Mouse (Mus musculus): ENCODE results near the gene Add2. TPM values are rescaled to one million over a fixed set of nuclear protein-coding genes. Genes with fewer than 3 reads are reported as not detected.
A peak's percentile ranks its signal among the peaks of the same experiment; 100 is the strongest.

The Add2 gene
- polyA plus RNA-seq, 1 experiment = 1.7 TPM

DNA sequence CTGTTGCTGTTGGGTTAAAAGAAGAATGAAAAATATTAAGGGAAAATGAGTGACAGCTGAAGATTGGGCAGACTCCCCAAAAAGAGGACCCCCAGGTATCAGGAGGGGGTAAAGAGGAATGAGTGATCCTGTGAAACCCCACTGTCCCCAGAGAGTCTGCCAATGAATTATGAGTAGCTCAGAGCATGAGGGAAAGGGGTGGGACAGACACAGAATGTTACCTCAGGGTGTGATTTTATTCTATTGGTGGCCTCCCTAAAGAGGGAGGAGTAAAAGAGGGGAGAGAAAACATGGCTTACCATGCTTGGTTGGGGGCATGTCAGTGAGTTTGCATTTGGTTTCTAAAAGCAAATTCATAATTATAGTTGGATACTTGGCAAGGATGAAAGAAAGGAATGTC lies 50.8 kb downstream of the Add2 start:
- no peaks in the 10 kb centered on the region for H3K4me1 ChIP-seq (ENCODE audit: control insufficient read depth, insufficient read depth, low read length)
- no peaks in the 10 kb centered on the region for H3K36me3 ChIP-seq (ENCODE audit: control insufficient read depth, insufficient read depth, low read length)
- no peak overlapping the region for H3K4me3 ChIP-seq (ENCODE audit: control insufficient read depth, low read depth, low read length)
- TF ChIP-seq CTCF (IDR thresholded peaks at IDR 0.05; ENCODE audit: control insufficient read depth, insufficient read depth, insufficient replicate concordance, low read depth, low read length) (no peak), POLR2A (IDR thresholded peaks at IDR 0.05; ENCODE audit: control insufficient read depth, low read depth, low read length) (no peak)
- no peak overlapping the region for H3K27ac ChIP-seq (ENCODE audit: control insufficient read depth, insufficient read depth, low read depth, low read length)
- no peaks in the 10 kb centered on the region for H3K27me3 ChIP-seq (ENCODE audit: control insufficient read depth, insufficient read depth, low read length)

DNA sequence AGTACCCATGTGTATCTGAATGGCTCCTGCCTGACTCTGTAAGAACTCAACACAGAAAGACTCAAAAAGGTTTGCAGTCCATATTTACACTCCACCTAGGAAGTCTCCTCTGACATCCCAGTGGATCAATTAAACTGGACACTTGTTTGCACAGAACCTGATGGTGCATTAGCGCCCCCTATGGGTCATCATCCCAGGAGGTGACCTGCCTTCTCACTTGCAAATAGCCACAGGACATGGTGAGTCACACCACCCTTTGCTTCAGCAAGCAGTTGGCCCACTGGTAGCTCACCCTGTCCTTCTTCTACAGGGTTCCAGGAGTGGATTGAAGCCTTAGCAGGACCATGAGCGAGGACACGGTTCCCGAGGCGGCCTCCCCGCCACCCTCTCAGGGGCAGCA lies 57.0 kb downstream of the Add2 start:
- H3K4me1 ChIP-seq (ENCODE audit: control insufficient read depth, insufficient read depth, low read length) = no peaks in the 10 kb centered on the region
- TF ChIP-seq CTCF (IDR thresholded peaks at IDR 0.05; ENCODE audit: control insufficient read depth, insufficient read depth, insufficient replicate concordance, low read depth, low read length) = peak; percentile 69; the same call in 1 of the 2 replicates
- TF ChIP-seq POLR2A (IDR thresholded peaks at IDR 0.05; ENCODE audit: control insufficient read depth, low read depth, low read length) = no peak
- H3K4me3 ChIP-seq (ENCODE audit: control insufficient read depth, low read depth, low read length) = no peak overlapping the region
- H3K27ac ChIP-seq (ENCODE audit: control insufficient read depth, insufficient read depth, low read depth, low read length) = no peak overlapping the region
- no peaks in the 10 kb centered on the region for H3K27me3 ChIP-seq (ENCODE audit: control insufficient read depth, insufficient read depth, low read length)
- no peaks in the 10 kb centered on the region for H3K36me3 ChIP-seq (ENCODE audit: control insufficient read depth, insufficient read depth, low read length)

DNA sequence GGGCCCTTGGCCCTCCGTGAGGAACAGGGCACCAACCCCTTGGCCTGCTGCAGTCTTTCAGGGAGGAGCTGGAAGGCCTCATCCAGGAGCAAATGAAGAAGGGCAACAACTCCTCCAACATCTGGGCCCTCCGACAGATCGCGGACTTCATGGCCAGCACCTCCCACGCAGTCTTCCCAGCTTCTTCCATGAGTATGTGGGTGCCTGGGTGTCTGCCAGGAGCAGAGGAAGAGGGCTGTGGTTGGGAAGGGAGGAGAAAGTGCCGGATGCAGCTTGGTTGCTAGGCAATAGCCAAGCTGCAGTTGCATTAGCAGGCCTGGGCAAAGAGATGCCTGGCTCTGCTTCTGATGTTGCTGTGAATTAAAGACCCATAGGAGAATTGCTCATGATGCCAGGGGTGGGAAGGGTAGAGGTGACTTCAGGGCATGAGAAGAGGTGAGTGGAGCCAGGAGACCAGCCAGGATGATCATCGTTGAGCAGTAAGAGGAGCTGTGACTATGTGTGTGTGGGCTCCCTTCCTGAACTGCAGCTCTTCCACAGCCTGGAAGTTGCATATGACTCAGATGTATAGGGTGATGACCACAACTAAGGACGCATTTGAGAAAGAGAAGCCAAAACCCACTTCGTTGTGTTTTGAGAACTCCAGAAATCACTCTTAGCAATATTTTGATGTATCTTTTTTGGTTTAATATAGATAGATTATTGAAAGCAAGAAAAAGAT lies 58.5 kb downstream of the Add2 start:
- no peak overlapping the region for H3K27ac ChIP-seq (ENCODE audit: control insufficient read depth, insufficient read depth, low read depth, low read length)
- H3K27me3 ChIP-seq (ENCODE audit: control insufficient read depth, insufficient read depth, low read length) = no peaks in the 10 kb centered on the region
- TF ChIP-seq POLR2A (IDR thresholded peaks at IDR 0.05; ENCODE audit: control insufficient read depth, low read depth, low read length) = no peak
- TF ChIP-seq CTCF (IDR thresholded peaks at IDR 0.05; ENCODE audit: control insufficient read depth, insufficient read depth, insufficient replicate concordance, low read depth, low read length) = no peak

DNA sequence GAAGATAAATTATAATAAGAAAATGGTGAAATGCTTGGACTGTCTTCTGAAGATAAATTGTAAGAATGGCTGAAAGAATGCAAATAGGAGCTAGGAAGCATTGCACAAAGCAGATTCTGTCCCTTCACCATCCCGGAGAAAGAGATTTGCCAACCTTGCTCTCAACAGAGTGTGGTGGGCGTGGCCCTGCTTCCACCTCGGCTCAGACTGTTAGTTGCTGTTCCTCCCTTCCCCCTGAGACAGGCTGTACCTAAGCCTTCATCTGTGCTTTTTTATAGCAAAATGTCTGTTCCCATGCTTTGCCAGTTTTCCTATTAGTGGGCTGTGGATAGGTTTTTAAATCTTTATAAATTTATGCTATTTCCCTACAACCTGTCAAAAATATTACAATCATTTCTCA lies 59.3 kb downstream of the Add2 start:
- Histone ChIP-seq H3K4me1 (ENCODE audit: control insufficient read depth, insufficient read depth, low read length) (no peaks in the 10 kb centered on the region), H3K27me3 (ENCODE audit: control insufficient read depth, insufficient read depth, low read length) (no peaks in the 10 kb centered on the region), H3K36me3 (ENCODE audit: control insufficient read depth, insufficient read depth, low read length) (no peaks in the 10 kb centered on the region), H3K27ac (ENCODE audit: control insufficient read depth, insufficient read depth, low read depth, low read length) (no peak overlapping the region), H3K4me3 (ENCODE audit: control insufficient read depth, low read depth, low read length) (no peak overlapping the region)
- TF ChIP-seq CTCF (IDR thresholded peaks at IDR 0.05; ENCODE audit: control insufficient read depth, insufficient read depth, insufficient replicate concordance, low read depth, low read length) (no peak), POLR2A (IDR thresholded peaks at IDR 0.05; ENCODE audit: control insufficient read depth, low read depth, low read length) (no peak)

More for the DNA sequence above, 58.5 kb downstream of the Add2 start:
- Histone ChIP-seq H3K4me3 (ENCODE audit: control insufficient read depth, low read depth, low read length) (no peak overlapping the region), H3K36me3 (ENCODE audit: control insufficient read depth, insufficient read depth, low read length) (no peaks in the 10 kb centered on the region), H3K4me1 (ENCODE audit: control insufficient read depth, insufficient read depth, low read length) (no peaks in the 10 kb centered on the region)

DNA sequence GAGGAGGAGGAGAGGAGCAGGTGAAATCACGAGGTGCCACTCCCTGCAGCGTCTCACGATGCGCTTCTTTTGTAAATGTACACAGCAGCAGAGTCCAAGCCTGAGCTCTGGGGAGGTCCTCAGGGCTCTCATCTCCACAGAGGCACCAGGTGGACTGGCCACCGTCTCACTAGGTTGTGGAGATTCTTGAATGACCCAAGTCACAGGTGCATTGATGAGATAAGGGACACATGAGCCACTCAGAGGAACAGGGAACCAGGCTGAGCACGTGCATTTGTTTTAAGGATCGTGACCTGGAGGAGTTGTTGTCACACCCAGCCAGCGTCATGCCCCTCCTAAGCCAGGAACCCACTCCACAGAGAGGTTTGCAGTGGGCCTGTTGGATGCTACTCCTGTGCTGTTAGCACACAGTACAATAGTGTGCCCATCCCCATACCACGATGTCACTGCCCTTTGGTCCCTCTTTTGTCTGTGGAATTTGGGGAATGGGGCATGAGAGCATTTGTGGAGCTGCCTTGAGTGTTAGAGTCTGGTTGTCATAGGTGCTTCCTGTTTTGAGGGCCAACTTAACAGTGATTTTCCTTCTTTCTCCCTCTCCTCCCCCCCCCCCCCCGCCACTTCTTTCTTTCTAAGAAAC lies 65.8 kb downstream of the Add2 start:
- no peak overlapping the region for H3K27ac ChIP-seq (ENCODE audit: control insufficient read depth, insufficient read depth, low read depth, low read length)
- TF ChIP-seq CTCF (IDR thresholded peaks at IDR 0.05; ENCODE audit: control insufficient read depth, insufficient read depth, insufficient replicate concordance, low read depth, low read length) (no peak), POLR2A (IDR thresholded peaks at IDR 0.05; ENCODE audit: control insufficient read depth, low read depth, low read length) (no peak)
- no peaks in the 10 kb centered on the region for H3K36me3 ChIP-seq (ENCODE audit: control insufficient read depth, insufficient read depth, low read length)
- no peak overlapping the region for H3K4me3 ChIP-seq (ENCODE audit: control insufficient read depth, low read depth, low read length)
- no peaks in the 10 kb centered on the region for H3K27me3 ChIP-seq (ENCODE audit: control insufficient read depth, insufficient read depth, low read length)
- peaks cover 3% of the 10 kb centered on the region for H3K4me1 ChIP-seq (ENCODE audit: control insufficient read depth, insufficient read depth, low read length)

DNA sequence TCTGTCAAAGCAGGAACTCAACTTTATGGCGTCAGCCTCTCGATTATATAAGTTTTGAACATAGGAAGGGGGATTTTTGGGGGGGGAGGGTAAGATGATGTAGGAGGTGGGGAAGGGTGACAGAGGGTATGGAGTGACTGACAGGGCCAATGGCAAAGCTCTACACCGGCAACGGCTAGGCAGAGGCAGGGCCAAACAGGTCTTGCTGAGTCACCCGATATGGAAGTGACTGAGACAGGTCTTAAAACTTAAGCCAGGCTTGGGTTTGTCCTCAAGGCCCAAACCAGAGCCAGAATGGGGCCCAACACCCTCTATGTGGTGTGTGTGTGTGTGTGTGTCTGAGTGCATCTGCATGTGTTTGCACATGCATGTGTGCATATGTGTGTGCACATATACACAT lies 67.0 kb downstream of the Add2 start:
- H3K36me3 ChIP-seq (ENCODE audit: control insufficient read depth, insufficient read depth, low read length) = no peaks in the 10 kb centered on the region
- no peak overlapping the region for H3K27ac ChIP-seq (ENCODE audit: control insufficient read depth, insufficient read depth, low read depth, low read length)
- H3K27me3 ChIP-seq (ENCODE audit: control insufficient read depth, insufficient read depth, low read length) = no peaks in the 10 kb centered on the region
- TF ChIP-seq POLR2A (IDR thresholded peaks at IDR 0.05; ENCODE audit: control insufficient read depth, low read depth, low read length) (no peak), CTCF (IDR thresholded peaks at IDR 0.05; ENCODE audit: control insufficient read depth, insufficient read depth, insufficient replicate concordance, low read depth, low read length) (no peak)
- H3K4me1 ChIP-seq (ENCODE audit: control insufficient read depth, insufficient read depth, low read length) = peaks cover 3% of the 10 kb centered on the region
- H3K4me3 ChIP-seq (ENCODE audit: control insufficient read depth, low read depth, low read length) = no peak overlapping the region

DNA sequence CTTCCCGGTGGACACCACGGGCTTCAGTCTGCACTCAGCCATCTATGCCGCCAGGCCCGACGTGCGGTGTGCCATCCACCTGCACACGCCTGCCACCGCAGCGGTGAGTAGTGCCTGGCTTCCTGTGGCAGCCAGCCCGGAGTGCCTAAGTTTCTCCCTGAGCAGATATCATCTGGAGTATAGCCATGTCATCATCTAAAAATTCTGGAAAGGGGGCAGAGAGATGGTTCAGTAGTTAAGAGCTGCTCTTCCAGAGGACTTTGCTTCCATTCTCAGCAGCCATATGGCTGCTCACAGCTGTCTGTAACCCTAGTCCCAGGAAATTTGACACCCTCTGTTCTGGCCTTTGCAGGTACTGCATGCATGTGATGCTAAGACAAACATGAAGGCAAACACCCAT lies 68.3 kb downstream of the Add2 start:
- TF ChIP-seq POLR2A (IDR thresholded peaks at IDR 0.05; ENCODE audit: control insufficient read depth, low read depth, low read length) = no peak
- TF ChIP-seq CTCF (IDR thresholded peaks at IDR 0.05; ENCODE audit: control insufficient read depth, insufficient read depth, insufficient replicate concordance, low read depth, low read length) = no peak
- no peak overlapping the region for H3K27ac ChIP-seq (ENCODE audit: control insufficient read depth, insufficient read depth, low read depth, low read length)
- H3K4me1 ChIP-seq (ENCODE audit: control insufficient read depth, insufficient read depth, low read length) = peaks cover 3% of the 10 kb centered on the region
- H3K27me3 ChIP-seq (ENCODE audit: control insufficient read depth, insufficient read depth, low read length) = no peaks in the 10 kb centered on the region
- no peak overlapping the region for H3K4me3 ChIP-seq (ENCODE audit: control insufficient read depth, low read depth, low read length)
- no peaks in the 10 kb centered on the region for H3K36me3 ChIP-seq (ENCODE audit: control insufficient read depth, insufficient read depth, low read length)
